Mouse (Mus musculus) spleen, adult 2 months (tissue): Measurements from ENCODE around the gene Prx.

ENCODE experiments used
- CTCF ChIP-seq: fragments of 200-500 bp; IDR thresholded peaks from 2 replicates; pipeline ENCODE4 v1.5.1; 2011; ENCODE audit warnings: mild to moderate bottlenecking, inconsistent platforms; ENCODE audit not compliant: insufficient read depth, insufficient read length, insufficient replicate concordance; ENCODE audit errors: extremely low read depth
- POLR2A ChIP-seq: fragments of 200-500 bp; IDR thresholded peaks from 2 replicates; pipeline ENCODE4 v1.6.1; 2011; ENCODE audit warnings: low read depth, low read length, inconsistent platforms

- TF ChIP-seq CTCF (no peak), POLR2A (no peak)
Observed at GRCm38 (mm10) chr7:27480506-27480905, 18.6 kb upstream of the Prx start.
